Mouse (Mus musculus) mesoderm, embryonic 11.5 days (tissue): Measurements from ENCODE around the gene Gtpbp1.

Experiments
- DNase-seq: peaks from one replicate; pipeline ENCODE4 v3.0.0-alpha.2; 2012; ENCODE audit warnings: low read depth, low spot score

The Gtpbp1 gene

DNA sequence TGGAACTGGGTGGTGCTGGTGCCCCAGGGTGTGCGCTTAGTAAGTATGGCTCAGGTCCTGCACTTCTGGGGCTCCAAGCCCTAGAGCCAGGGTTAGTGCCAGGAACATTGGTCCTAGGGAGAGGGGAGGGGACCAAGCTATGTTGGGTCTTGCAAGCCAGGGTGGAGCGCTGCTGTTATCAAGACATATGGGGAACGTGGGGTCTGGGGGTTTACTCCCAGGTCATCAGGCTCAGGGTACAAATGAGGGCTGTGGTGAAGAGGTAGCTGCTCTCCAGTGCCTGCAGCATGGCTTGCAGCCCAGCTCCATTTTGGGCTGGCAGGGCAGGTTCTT is 62.7 kb downstream of the Gtpbp1 start:
- no peak for DNase-seq

DNA sequence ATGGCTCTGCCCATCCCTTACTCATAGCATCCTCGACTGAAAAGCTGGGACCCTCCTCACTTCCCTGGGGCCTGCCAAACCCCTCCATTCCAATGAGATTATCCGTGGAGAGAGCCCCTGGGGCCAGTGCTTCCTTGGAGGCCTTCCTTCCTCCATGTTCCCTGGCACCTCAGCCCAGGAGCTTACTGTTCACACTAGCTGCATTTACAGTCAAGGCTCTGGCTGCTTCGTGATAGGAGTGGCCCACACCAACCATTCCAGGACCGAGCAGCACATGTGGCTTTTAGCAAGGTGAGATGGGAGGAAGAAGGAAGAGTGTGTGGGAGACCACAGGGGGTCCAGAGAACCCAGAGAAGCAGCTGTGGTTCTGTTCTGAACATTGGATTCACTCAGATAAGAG is 63.2 kb downstream of the Gtpbp1 start:
- no peak for DNase-seq

DNA sequence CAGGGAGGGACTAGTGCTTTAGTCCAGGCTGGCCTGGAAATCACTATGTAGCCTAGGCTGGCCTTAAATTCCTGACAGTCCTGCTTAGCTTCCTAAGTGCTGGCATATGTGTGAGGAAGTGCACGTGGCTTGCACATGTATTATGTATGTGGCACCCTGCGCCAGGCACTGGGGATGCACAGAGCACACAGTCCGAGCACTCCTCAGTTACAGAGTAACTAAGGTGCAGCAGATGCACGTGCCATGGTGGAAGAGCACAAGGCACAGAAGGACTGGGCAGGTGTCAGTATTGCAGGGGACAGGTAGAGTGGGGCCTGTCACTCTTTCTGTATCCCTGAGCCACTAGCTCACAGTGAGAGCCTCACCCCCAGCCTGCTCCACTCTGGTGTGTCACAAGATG is 64.5 kb downstream of the Gtpbp1 start:
- DNase-seq: no peak

DNA sequence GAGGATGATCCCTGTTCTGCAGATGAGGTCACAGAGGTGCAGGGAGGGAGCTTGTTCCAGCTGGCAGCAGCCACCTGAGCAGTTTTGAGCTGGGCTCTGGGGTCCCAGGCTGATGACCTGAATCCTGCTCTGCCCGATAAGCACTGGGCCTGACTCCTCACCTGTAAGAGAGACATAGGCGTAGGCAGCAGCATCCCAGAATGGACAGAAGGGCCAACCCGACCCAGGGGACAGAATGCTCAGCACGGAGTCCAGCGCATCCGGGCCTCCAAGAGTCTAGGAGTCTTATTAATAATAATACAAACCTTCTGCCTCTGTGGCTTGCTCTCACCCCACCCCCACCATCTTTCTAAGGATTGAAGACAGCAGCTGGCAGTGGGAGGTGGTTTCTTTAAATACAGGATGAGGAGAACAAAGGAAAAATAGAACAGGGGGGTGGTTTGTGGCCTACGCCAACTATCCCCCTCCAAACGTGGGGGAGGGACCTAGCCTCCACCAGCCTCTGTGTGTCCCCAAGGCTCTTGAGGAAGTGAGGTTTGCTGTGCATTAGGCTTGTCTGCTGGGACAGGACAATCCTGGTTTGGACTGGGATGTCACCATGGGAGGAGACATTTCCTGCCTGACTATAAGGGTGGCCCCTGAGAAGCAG is 65.5 kb downstream of the Gtpbp1 start:
- DNase-seq: no peak

DNA sequence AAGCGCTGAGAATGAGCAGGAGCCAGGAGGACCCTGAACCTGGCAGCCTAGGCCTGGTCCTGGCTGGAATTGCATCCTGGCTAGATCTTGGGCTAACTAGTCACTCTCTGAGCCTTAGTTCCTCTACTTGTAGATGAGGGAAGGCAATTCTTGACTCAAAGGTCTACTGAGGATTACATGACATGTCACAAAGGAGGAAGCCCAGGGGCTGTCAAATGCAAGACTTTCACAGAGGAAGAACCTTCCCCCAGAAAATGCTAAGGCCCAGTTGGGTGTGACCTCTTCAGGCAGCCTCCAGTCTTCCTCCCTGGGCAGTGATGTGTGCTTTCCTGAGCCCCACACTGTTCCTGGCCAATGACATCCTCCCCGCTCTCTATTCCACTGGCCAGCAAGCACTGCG is 66.5 kb downstream of the Gtpbp1 start:
- DNase-seq: no peak

DNA sequence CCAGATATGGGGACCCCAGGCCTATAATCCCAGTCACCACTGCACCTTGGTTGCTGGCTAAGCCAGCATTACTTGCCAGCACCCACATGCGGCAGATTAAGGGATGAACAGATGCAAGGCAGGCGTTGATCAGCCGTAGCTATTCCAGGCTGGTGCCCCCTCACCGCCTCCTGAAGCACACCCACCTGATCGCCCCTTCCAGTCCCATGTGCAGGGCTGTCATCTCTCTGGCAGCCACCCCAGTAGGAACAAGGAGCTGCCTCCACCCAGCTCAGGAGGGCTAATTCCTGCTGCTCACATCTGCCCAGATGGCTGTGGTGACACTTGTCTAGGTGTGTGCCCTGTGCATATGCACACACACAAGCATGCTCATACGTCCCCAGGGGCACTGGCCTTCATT is 70.3 kb downstream of the Gtpbp1 start:
- no peak for DNase-seq

DNA sequence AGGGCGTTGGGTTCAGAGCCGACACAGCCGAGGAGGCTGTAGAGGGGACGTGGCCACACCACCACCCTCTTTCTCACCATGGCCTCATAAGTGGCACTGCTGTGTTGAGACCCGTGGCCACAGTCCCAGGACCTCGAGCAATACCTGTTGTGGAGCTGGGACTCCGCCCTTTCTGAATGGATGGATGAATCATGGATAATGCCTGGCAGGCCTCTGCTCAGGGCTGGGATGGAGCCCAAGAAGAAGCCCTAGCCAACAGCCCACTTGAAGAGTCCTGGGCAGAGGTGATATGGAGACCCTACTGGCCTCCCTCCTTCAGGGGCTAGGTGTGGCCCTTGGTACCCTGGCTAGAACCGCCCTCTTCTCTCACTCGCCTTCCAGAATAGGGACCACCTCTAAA is 72.4 kb downstream of the Gtpbp1 start:
- DNase-seq: no peak

DNA sequence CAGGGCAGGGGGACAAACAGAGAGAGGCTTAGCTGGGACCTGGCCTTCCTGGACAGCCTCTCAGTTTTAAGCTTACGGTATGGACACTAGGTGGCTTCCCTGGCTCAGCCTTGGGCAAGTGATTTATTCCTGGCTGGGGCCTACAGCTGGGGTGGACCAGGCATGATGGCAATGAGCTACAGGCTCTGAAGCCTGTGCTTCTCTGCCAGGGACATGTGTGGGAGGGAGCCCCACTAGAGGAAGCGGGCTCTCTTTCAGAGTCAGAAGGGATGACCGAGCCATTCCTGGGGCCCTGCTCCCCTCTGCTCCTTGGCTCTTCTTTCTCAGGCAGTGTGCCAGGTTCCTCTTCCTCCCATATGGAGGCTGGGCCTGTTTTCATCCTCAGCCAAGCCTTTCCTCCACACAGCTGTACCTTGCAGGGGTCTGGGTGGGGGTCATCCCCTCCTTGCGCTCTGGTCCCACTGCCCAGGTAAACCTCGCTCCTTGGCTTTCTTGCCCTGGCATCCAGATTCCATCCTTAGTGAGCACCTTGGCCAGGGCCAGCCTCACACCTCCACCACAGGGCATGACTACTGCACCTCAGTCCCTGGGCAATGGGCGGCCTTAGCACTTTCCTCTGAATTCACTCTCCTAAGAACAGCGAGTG is 73.1 kb downstream of the Gtpbp1 start:
- no peak for DNase-seq

DNA sequence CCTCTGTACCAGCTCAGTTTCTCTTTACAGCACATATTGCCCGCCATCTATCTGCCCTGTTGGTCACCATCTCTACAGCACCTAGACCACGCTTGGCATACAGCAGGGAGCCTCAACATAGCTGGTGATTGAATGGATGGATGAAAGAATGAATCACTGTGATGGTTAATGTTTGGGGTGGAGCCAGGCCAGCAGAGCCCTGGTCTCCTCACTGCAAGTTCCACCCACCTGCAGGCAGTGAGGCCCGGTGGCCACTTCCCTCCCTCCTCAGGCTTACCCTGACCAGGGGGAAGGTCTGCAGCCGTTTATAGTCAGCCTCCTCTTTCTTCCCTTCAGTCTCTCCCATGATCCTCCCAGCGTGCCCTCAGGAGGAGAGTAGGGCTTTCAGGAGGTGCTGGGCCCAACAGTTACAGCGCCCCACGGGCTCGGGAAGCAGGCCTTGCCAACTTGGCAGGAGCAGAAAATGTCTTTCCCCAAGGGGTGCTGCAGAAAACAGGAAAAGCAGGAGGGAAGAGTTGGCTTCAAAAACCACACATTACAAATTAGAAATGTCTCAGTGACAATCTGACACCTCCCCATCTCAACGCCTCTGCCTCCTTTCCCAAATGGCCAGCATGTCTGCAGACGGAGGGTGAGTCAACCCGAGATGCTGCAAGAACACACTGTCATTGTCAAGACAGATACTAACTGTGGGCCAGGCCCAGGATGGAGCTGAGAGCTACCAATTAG is 74.1 kb downstream of the Gtpbp1 start:
- DNase-seq: no peak

DNA sequence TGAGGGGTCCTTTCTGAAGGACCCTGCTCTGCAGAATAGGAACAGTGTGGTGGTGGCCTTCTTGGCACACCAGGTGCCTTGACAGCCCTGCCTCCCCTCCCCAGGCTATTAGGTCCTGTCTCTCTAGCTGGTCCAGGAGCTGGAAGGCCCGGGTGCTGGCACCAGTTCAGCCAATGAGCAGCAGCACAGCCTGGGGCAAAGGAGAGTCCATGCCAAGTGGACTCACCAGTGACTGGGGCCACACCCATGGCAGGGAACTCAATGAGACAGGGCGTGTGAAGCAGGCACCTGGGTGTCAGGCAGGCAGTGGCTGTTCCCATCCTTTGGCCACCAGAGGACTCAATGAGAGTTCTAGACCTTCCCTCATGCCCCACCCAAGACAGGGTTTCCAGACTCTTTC is 74.7 kb downstream of the Gtpbp1 start:
- DNase-seq: no peak

DNA sequence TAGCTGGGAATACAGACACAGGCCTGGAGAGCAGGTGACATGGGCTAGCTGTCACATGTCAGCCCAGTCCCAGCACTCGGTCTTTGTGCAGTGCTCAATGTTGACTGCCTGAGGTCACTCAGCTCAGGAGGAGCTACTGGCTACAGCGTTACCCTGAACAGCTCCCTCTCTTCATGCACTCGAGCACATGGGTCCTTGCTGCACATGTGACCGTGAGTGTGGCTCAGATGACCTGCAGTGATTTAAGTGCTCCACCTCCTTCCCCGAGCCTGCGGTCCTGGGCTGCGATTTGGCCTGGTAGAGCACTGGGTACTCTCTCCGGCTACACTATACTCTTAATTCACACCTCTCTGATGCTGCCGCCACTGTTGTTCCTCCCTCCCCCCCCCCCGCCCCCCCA is 75.5 kb downstream of the Gtpbp1 start:
- no peak for DNase-seq

DNA sequence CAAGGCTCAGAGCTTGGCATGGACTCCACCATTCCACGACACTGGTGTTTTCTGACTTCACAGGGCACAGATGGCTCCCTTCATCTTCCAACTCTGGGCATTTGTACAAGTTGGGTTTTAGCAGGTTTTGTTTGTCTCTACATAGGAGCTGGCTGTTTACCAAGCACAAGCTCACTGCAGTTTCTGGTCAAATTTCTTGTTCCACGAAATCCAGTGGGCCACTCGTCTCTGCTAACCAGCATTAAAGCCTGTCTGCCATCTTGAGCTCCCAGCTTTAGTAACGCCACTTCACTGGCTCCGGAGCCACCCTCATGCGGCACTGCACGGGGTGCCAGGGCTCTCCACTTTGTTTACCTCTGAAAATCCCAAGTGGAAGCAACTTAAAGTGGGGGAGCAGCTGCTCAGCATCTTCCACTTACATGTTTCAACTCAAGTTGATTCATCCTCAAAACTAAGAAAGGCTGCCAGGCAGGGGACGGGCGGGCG is 76.0 kb downstream of the Gtpbp1 start:
- no peak for DNase-seq

DNA sequence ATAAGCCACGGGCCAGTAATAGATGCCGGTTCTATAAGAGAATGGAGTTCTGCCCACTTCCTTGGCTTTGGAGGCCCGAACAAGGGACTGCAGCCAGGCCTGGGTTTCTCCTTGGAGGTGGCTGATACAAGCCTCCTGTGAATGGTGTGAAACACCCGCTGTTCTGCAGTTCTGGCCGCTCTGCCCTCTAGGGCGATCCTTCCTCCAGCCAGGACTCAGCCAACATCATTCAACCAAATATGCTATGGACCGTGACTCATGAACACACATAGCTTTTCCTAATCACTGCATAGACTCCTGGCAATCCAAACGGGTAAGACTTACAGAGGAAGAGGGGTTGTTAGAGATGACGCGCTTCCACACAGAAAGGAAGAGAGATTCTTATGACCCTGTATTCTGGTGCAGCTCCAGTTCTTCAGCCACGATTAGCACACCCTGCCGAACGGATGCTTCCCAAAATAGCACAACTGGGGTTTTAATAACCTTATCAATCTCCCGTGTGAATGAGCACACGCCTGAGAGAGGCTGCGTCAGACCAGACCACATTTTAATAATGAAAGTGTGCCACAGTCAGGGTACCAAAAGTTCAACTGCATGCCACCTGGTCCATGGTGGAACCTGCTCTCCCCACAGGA is 76.8 kb downstream of the Gtpbp1 start:
- no peak for DNase-seq

DNA sequence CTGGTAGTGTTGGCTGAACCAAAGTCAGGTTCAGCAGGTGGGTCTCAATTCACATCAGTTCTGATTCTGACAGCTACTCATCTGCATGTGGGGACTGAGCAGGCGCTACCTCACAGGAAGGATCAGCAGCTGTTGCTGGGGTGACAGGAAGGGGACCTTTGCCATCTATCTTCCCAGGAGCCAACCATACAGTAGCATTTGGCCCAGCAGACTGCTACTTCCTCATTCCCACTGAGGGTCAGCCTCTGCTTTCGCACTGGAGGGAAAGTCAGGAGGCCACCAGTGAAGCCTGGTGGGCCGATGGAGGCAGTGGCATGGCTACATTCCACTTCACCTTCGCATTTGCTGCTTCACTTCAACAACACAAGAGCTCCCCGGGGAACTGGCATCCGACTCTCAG is 77.7 kb downstream of the Gtpbp1 start:
- DNase-seq: no peak

DNA sequence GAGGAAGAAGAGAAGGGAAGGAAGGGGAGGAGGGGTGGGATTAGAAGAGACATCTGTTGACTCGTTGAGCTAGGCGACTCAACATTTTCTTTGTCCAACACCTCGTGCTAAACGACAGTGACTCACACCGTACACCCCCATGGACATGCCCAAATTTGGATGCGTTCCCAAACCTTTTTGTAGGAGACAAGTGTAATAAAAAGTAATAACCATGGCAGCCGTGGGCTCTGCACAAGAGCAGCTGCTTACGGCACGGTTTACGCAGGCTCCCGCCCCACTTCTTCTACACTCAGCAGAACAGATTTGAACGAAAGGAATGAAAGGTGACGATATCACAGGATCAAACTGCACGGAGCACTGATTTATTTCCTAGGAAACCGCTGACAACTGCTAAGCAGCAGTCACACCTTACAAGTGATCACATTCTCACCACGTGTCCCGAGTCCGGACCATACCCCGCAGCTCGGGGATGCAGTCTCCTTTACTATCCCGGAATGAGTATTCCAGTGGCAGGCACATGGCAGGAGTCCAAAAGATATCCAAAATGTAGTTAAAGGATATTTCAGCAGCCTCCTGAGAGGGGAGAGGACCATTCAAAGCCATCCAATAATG is 80.1 kb downstream of the Gtpbp1 start:
- no peak for DNase-seq
